Mouse (Mus musculus) intestine, embryonic 15.5 days (tissue): ENCODE measurements around the gene Pacs1. TPM values are rescaled to one million over a fixed set of nuclear protein-coding genes. Genes with fewer than 3 reads are reported as not detected.
"Not testable (repeated sequence)": the region's sequence is repeated elsewhere in the genome, so short reads cannot be mapped to it uniquely, and the experiment has no call there.

Source experiments
- ATAC-seq: fragments of 200-750 bp; cut with Nextera tagmentation; 2 replicates; pipeline ENCODE4 v1.8.0; 2017; ENCODE audit warnings: moderate TSS enrichment, moderate library complexity
- H3K27ac ChIP-seq: fragments of 300-500 bp; sonication (generic); 2 replicates; pipeline ENCODE4 v1.5.1; 2015; ENCODE audit warnings: mild to moderate bottlenecking, inconsistent platforms
- H3K27me3 ChIP-seq: fragments of 300-500 bp; sonication (generic); replicated peaks from 2 replicates; pipeline ENCODE4 v1.6.1; 2015; ENCODE audit warnings: inconsistent platforms
- H3K36me3 ChIP-seq: fragments of 300-500 bp; sonication (generic); 2 replicates; pipeline ENCODE4 v1.6.1; 2015; ENCODE audit warnings: inconsistent platforms
- H3K4me1 ChIP-seq: fragments of 300-500 bp; sonication (generic); replicated peaks from 2 replicates; pipeline ENCODE4 v1.6.1; 2015; ENCODE audit warnings: inconsistent platforms
- H3K4me2 ChIP-seq: fragments of 300-500 bp; sonication (generic); replicated peaks from 2 replicates; pipeline ENCODE4 v1.6.1; 2015; ENCODE audit warnings: mild to moderate bottlenecking, inconsistent platforms
- H3K4me3 ChIP-seq: fragments of 300-500 bp; sonication (generic); replicated peaks from 2 replicates; pipeline ENCODE4 v1.5.1; 2015; ENCODE audit warnings: inconsistent platforms
- H3K9ac ChIP-seq: fragments of 300-500 bp; sonication (generic); 2 replicates; pipeline ENCODE4 v1.6.1; 2015; ENCODE audit warnings: inconsistent platforms
- H3K9me3 ChIP-seq: fragments of 300-500 bp; sonication (generic); 2 replicates; pipeline ENCODE4 v1.6.1; 2016; ENCODE audit warnings: inconsistent platforms
- WGBS: fragments of 180-500 bp; shearing (Covaris S2); methylation state at CpG from one replicate; pipeline ENCODE4 v1.1.7; 2015; 5-methylcytosine and 5-hydroxymethylcytosine counted together
- polyA plus RNA-seq: library from polyadenylated mRNA; unstranded; fragments of >200 nt; fragmentation: Nextera tagmentation; extraction: Ambion mirVana; gene quantifications from 2 replicates; pipeline ENCODE4 v1.2.1, GENCODE M21; 2015

Pacs1 gene
- polyA plus RNA-seq, 1 experiment from 2014 or later, result 15.8 TPM

DNA sequence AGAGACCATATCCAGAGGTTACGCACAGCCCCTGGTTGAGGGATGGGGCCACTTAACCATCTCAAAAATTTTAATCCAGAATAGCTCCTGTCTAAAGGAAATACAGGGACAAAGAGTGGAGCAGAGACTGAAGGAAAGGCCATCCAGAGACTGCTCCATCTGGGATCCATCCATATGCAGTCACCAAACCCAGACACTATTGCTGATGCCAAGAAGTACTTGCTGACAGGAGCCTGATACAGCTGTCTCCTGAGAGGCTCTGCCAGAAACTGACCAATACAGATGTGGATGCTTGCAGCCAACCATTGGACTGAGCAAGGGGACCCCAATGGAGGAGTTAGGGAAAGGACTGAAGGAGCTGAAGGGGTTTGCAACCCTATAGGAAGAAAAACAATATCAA lies 35.9 kb downstream of the Pacs1 start:
- H3K4me1 ChIP-seq, H3K4me3 ChIP-seq, H3K9me3 ChIP-seq, ATAC-seq, H3K36me3 ChIP-seq, H3K27me3 ChIP-seq, H3K9ac ChIP-seq, H3K27ac ChIP-seq, H3K4me2 ChIP-seq: not testable (repeated sequence)
- WGBS, result 100% methylated on average over 1 of the region's 1 CpGs

DNA sequence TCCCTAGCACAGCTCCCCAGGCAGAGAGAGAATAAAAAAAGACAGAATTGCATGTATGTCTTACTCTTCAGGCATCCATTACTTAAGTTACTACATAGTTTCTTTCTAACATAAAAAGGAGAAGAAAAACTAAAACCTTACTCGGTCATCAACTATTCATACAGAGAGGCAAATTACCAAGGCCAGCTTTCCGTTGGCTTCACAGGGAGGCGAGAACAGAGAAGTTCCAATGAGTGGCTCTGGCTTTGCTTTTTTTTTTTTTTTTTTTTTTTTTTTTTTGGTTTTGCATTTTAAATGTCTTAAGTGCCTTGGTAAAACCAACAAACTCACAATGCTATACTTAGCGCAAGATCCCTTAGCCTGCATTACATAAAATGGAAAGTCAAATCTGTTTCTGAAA lies 40.2 kb downstream of the Pacs1 start:
- H3K4me2 ChIP-seq, result no peak overlapping the region
- no peak overlapping the region for H3K27ac ChIP-seq
- no peak overlapping the region for H3K4me3 ChIP-seq
- H3K4me1 ChIP-seq, result no peaks in the 10 kb centered on the region
- WGBS, result 89% methylated on average over 4 of the region's 4 CpGs
- H3K9ac ChIP-seq, result no peak overlapping the region
- H3K36me3 ChIP-seq, result no peaks in the 10 kb centered on the region
- no peaks in the 10 kb centered on the region for H3K9me3 ChIP-seq
- no peaks in the 10 kb centered on the region for H3K27me3 ChIP-seq
- ATAC-seq, result no peak

DNA sequence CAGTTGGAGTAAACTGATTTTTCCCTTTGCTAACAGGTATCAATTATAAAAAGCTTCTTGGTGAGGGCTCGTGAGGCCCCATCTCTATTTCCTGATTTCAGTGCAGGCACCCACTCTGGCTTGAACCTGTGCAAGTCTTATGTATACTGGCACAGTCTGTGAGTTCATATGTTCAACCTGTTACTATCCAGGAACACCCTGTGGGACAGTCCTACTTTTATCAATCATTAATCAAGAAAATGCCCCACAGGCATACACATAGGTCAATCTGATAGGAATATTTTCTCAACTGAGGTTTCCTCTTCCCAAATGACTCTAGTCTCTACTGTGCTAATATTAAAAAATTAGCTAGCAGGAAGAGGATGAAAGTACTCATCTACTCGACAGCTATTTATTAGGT lies 42.8 kb downstream of the Pacs1 start:
- no peaks in the 10 kb centered on the region for H3K27me3 ChIP-seq
- no peak overlapping the region for H3K9ac ChIP-seq
- WGBS, result 58% methylated on average over 2 of the region's 2 CpGs
- H3K36me3 ChIP-seq, result no peaks in the 10 kb centered on the region
- no peak overlapping the region for H3K4me2 ChIP-seq
- H3K27ac ChIP-seq, result no peak overlapping the region
- no peak for ATAC-seq
- H3K4me3 ChIP-seq, result no peak overlapping the region
- no peaks in the 10 kb centered on the region for H3K4me1 ChIP-seq
- H3K9me3 ChIP-seq, result no peaks in the 10 kb centered on the region

DNA sequence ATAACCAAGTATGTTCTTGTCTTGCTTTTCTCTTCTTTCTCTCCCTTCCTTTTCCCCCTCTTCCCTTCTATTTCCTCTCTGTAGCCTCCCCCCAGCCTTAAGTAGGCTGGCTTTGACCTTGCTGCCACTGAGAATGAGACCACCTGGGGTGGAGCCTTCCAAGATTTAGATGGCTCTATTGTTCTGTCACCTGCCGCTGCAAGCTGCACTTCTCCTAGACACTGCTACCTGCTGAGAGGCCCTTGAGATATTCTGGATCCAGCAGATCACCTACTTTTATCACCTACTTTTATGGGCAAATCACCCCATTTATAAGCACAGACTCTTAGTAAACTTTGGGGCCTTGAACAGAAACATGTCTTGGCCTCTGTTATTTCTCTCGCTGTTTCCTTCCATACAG lies 48.3 kb downstream of the Pacs1 start:
- Histone ChIP-seq H3K4me2 (no peak overlapping the region), H3K9me3 (no peaks in the 10 kb centered on the region), H3K27me3 (no peaks in the 10 kb centered on the region), H3K9ac (no peak overlapping the region), H3K4me3 (no peak overlapping the region), H3K36me3 (no peaks in the 10 kb centered on the region), H3K4me1 (no peaks in the 10 kb centered on the region), H3K27ac (no peak overlapping the region)
- whole genome bisulfite sequencing, result 58% methylated on average over 2 of the region's 2 CpGs
- no peak for ATAC-seq

DNA sequence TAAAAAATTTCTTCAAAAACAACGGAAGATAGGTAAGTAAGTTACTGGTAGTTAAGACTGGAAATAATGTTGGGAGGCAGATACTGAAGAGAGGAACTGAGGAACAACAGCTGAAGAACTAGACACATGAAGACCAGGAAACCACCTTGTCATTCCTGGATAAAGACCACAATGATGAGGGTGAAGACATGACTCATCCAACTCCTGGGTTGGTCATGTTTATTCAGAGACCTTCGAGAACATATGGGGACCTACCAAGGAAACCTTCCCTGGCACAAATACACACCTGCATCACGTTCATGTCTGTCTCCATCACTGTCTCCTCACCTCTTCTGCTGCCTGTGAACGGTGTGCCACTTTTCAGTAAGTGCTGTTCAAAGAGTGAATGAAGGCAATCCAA lies 48.8 kb downstream of the Pacs1 start:
- Histone ChIP-seq H3K4me1 (no peaks in the 10 kb centered on the region), H3K9me3 (no peaks in the 10 kb centered on the region), H3K9ac (no peak overlapping the region), H3K4me2 (no peak overlapping the region), H3K36me3 (no peaks in the 10 kb centered on the region), H3K27me3 (no peaks in the 10 kb centered on the region), H3K27ac (no peak overlapping the region), H3K4me3 (no peak overlapping the region)
- WGBS, result 84% methylated on average over 4 of the region's 4 CpGs
- no peak for ATAC-seq

DNA sequence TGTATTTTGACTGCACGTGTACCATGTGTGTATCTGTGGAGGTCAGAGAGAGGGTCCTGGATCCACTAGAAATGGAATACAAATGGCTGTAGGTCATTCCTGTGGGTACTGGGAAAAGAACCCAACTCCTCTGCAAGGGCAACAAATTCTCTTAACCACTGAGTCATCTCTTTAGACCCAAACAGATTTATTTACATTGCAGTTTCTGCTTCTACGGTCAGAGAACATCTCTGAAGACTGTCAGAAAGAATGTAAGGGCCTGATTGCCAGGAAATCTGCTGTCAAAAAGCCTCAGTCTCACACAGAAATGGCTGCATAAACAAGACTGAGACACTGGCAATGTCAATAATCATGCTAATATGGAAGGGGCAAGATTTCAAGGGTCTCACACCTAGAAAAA lies 51.0 kb downstream of the Pacs1 start:
- Histone ChIP-seq H3K36me3 (no peaks in the 10 kb centered on the region), H3K4me1 (no peaks in the 10 kb centered on the region), H3K4me3 (no peak overlapping the region), H3K4me2 (no peak overlapping the region), H3K27me3 (no peaks in the 10 kb centered on the region), H3K27ac (no peak overlapping the region), H3K9ac (no peak overlapping the region), H3K9me3 (no peaks in the 10 kb centered on the region)
- no peak for ATAC-seq
- 58% methylated on average over 2 of the region's 2 CpGs for WGBS

DNA sequence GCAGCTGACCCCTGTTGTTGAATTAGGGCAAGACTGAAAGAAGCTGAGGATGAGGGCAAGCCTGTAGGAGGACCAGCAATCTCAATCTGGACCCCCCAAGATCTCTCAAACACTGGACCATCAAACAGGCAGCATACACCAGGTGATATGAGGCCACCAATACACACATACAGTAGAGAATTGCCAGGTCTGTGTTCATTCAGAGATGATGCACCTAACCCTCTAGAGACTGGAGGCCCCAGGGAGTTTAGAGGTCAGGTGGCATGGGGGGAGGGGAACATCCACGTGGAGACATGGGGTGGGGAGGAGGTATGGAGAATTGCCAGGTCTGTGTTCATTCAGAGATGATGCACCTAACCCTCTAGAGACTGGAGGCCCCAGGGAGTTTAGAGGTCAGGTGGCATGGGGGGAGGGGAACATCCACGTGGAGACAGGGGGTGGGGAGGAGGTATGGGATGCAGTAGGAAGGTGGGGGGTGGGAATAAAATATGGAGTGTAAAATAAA lies 51.6 kb downstream of the Pacs1 start:
- not testable (repeated sequence) for H3K9me3 ChIP-seq, H3K4me1 ChIP-seq, H3K4me3 ChIP-seq, H3K9ac ChIP-seq, H3K27ac ChIP-seq, H3K27me3 ChIP-seq, H3K36me3 ChIP-seq, ATAC-seq, H3K4me2 ChIP-seq
- WGBS, result 16% methylated on average over 2 of the region's 2 CpGs

DNA sequence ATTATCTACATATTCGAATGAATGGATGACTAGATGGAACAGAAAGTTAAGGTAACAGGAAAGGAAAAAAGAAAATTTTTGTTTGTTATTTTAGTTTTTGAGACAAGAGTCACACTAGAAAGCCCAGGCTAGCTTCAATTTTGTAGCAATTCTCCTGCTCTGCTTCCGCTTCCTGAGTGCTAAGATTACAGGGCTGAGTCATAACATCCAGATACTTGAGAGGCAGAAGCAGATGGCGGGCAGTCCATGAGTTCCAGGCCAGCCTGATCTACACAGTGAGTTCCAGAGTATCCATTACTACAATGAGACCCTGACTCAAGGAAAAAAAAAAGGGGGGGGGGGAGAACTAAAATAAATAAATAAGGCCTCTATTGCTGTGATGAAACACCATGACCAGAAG lies 52.5 kb downstream of the Pacs1 start:
- Histone ChIP-seq H3K27ac (no peak overlapping the region), H3K4me2 (no peak overlapping the region), H3K4me1 (no peaks in the 10 kb centered on the region), H3K9me3 (no peaks in the 10 kb centered on the region), H3K4me3 (no peak overlapping the region), H3K27me3 (no peaks in the 10 kb centered on the region), H3K9ac (no peak overlapping the region), H3K36me3 (no peaks in the 10 kb centered on the region)
- 82% methylated on average over 3 of the region's 3 CpGs for WGBS
- no peak for ATAC-seq

DNA sequence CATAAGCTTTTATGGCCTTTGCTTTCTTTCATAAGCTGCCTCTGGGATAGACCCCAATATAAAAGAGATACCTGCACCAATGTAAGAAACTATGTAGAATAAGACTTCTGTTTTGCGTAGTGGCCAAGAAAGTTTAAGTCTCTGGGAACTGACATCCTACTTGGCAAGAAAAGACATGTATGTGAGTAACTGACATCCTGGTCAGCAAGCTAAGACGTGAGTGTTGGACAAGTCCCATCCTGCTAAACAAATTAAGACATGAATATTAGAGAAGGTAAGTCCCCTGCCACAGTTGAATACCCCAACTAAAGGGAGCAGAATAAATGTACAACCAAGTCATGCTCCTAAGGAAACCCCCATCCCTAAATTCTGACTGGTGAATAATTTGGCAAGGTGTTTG lies 71.2 kb downstream of the Pacs1 start:
- no peak overlapping the region for H3K4me2 ChIP-seq
- no peak overlapping the region for H3K9ac ChIP-seq
- H3K4me3 ChIP-seq, result no peak overlapping the region
- H3K36me3 ChIP-seq, result no peaks in the 10 kb centered on the region
- H3K27me3 ChIP-seq, result no peaks in the 10 kb centered on the region
- H3K4me1 ChIP-seq, result no peaks in the 10 kb centered on the region
- H3K27ac ChIP-seq, result no peak overlapping the region
- no peak for ATAC-seq
- 81% methylated on average over 2 of the region's 2 CpGs for WGBS
- no peaks in the 10 kb centered on the region for H3K9me3 ChIP-seq

DNA sequence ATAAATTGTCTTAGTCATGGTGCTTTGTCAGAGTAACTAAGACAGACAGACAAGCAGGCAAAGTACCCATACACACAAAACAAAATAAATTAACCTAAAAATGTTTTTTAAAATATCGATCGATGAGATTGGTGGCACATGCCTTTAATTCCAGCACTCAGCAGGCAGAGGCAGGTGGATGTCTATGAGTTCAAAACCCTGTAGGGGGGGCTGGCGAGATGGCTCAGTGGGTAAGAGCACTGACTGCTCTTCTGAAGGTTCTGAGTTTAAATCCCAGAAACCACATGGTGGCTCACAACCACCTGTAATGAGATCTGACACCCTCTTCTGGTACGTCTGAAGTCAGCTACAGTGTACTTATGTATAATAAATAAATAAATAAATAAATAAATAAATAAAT lies 72.3 kb downstream of the Pacs1 start:
- not testable (repeated sequence) for H3K27ac ChIP-seq, H3K36me3 ChIP-seq, H3K27me3 ChIP-seq, H3K4me1 ChIP-seq, ATAC-seq, H3K4me2 ChIP-seq, H3K4me3 ChIP-seq, H3K9ac ChIP-seq, H3K9me3 ChIP-seq
- 91% methylated on average over 4 of the region's 4 CpGs for WGBS

DNA sequence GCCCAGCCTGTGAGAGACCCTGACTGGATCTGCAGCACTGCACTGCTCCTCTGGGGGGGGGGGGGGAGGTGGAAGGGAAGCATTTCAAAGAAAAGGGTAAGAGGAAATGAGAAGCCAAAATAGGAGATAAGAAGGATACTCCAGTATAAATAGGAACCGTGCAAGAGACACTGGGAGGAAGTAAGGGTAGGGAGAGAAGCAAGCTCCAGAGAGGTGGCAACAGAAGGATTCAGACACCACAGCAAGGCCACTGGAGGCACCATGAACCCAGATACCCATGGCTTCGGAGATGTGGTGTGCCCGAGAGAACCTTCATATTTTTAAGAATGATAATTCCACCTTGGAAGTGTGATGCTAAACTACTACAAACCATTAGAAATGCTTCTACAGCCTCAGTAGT lies 74.4 kb downstream of the Pacs1 start:
- Histone ChIP-seq H3K27me3 (no peaks in the 10 kb centered on the region), H3K27ac (no peak overlapping the region), H3K4me2 (no peak overlapping the region), H3K4me3 (no peak overlapping the region), H3K36me3 (no peaks in the 10 kb centered on the region), H3K9ac (no peak overlapping the region), H3K9me3 (no peaks in the 10 kb centered on the region), H3K4me1 (no peaks in the 10 kb centered on the region)
- WGBS, result 70% methylated on average over 3 of the region's 3 CpGs
- no peak for ATAC-seq

DNA sequence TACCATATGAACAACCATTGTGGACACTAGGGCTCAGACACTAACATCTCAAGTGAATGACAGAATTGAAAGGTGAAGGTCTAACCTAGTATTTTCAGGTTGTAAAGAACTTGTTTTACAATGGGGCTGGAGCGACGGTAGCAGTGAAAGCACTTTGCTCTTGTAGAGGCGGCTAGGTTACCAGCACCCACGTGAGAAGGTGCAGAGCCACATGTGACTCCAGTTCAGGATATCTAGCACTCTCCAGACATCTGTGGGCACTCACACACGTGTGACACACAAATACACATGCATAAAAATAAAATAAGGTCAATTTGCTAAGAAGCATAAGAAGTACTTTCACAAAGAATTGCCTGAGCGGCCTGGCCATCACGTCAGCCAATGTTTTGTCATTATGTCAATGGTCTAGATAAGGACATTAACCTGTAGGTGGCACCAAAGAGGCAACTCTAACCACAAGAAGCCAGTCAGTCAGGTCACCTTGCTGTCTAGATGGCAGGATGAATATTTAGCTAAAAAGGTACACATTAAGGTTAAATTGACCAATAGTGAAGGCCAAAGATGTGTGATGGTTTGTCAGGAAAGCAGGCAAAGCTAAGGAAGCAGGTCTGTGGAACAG lies 77.4 kb downstream of the Pacs1 start:
- no peak overlapping the region for H3K4me3 ChIP-seq
- H3K27ac ChIP-seq, result no peak overlapping the region
- H3K27me3 ChIP-seq, result no peaks in the 10 kb centered on the region
- H3K36me3 ChIP-seq, result no peaks in the 10 kb centered on the region
- H3K4me1 ChIP-seq, result no peaks in the 10 kb centered on the region
- no peak overlapping the region for H3K4me2 ChIP-seq
- WGBS, result 53% methylated on average over 7 of the region's 7 CpGs
- 0 out of 2 replicates have a peak, but pooled peaks have one; percentile 55 for ATAC-seq
- no peaks in the 10 kb centered on the region for H3K9me3 ChIP-seq
- no peak overlapping the region for H3K9ac ChIP-seq

DNA sequence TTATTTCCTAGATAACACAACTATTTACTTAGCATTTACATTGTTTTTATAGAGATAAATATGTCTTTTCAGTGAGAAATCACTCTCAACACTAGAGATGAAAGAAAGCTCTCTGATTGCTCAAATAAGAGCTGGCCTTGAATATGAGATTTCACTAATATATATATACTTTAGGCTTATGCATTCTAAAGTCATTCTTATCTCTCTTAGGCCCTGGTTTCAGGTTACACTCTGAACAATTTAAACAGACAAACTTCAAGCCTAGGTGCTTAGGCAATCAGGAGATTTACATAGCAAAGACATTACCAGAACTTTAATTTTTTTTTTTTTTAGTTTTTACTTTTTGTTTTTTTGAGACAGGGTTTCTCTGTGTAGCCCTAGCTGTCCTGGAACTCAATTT lies 80.5 kb downstream of the Pacs1 start:
- ATAC-seq, result no peak
- H3K4me3 ChIP-seq, result no peak overlapping the region
- H3K27ac ChIP-seq, result no peak overlapping the region
- no peaks in the 10 kb centered on the region for H3K4me1 ChIP-seq
- no peaks in the 10 kb centered on the region for H3K36me3 ChIP-seq
- H3K9ac ChIP-seq, result no peak overlapping the region
- no peaks in the 10 kb centered on the region for H3K9me3 ChIP-seq
- no peaks in the 10 kb centered on the region for H3K27me3 ChIP-seq
- H3K4me2 ChIP-seq, result no peak overlapping the region
